Mouse (Mus musculus): ENCODE measurements around the gene Tmem100. TPM values are rescaled to one million over a fixed set of nuclear protein-coding genes. Genes with fewer than 3 reads are reported as not detected.

The Tmem100 gene
- polyA plus RNA-seq, 1 experiment from 2014 or later = 31.1 TPM

- no peaks in the 10 kb centered on the region for H3K9me3 ChIP-seq (ENCODE audit: control insufficient read depth, low read length)
- H3K9ac ChIP-seq (ENCODE audit: low read length) = no peak overlapping the region
- TF ChIP-seq CTCF (IDR thresholded peaks at IDR 0.05; ENCODE audit: low read depth) (no peak), EP300 (optimal IDR thresholded peaks at IDR 0.05) (no peak)
- DNase-seq (ENCODE audit: low spot score) (no peak), ATAC-seq (ENCODE audit: low FRiP score, low TSS enrichment) (no peak)
- no peaks in the 10 kb centered on the region for H3K4me1 ChIP-seq (replicated peaks; ENCODE audit: control insufficient read depth, insufficient read depth)
- 57% methylated on average over 4 of the region's 4 CpGs for WGBS
- H3K4me2 ChIP-seq (replicated peaks; ENCODE audit: low read depth) = no peak overlapping the region
- no peak overlapping the region for H3K4me3 ChIP-seq (ENCODE audit: low read depth, low read length)
- no peaks in the 10 kb centered on the region for H3K36me3 ChIP-seq (ENCODE audit: control insufficient read depth, insufficient read depth, low read length)
- no peaks in the 10 kb centered on the region for H3K27me3 ChIP-seq (ENCODE audit: control insufficient read depth, insufficient read depth, low read length)
- H3K27ac ChIP-seq (replicated peaks) = no peak overlapping the region
Measured at GRCm38 (mm10) chr11:90053820-90054219, 23.7 kb downstream of the Tmem100 start.

- TF ChIP-seq EP300 (optimal IDR thresholded peaks at IDR 0.05) (no peak), CTCF (IDR thresholded peaks at IDR 0.05; ENCODE audit: low read depth) (no peak)
- H3K27me3 ChIP-seq (ENCODE audit: control insufficient read depth, insufficient read depth, low read length) = no peaks in the 10 kb centered on the region
- H3K4me1 ChIP-seq (replicated peaks; ENCODE audit: control insufficient read depth, insufficient read depth) = no peaks in the 10 kb centered on the region
- H3K9me3 ChIP-seq (ENCODE audit: control insufficient read depth, low read length) = no peaks in the 10 kb centered on the region
- WGBS = 20% methylated on average over 7 of the region's 7 CpGs
- H3K4me3 ChIP-seq (ENCODE audit: low read depth, low read length) = no peak overlapping the region
- no peak overlapping the region for H3K9ac ChIP-seq (ENCODE audit: low read length)
- no peak overlapping the region for H3K4me2 ChIP-seq (replicated peaks; ENCODE audit: low read depth)
- H3K27ac ChIP-seq (replicated peaks) = no peak overlapping the region
- ATAC-seq (ENCODE audit: low FRiP score, low TSS enrichment) (peak; percentile 54; the same call in 1 of the 2 replicates), DNase-seq (ENCODE audit: low spot score) (no peak)
- H3K36me3 ChIP-seq (ENCODE audit: control insufficient read depth, insufficient read depth, low read length) = no peaks in the 10 kb centered on the region
Measured at GRCm38 (mm10) chr11:90054401-90054800, 24.3 kb downstream of the Tmem100 start.

GRCm38 (mm10) chr11:90057070-90057469 lies 26.9 kb downstream of the Tmem100 start:
- Histone ChIP-seq H3K4me2 (replicated peaks; ENCODE audit: low read depth) (no peak overlapping the region), H3K36me3 (ENCODE audit: control insufficient read depth, insufficient read depth, low read length) (no peaks in the 10 kb centered on the region), H3K9ac (ENCODE audit: low read length) (no peak overlapping the region), H3K27me3 (ENCODE audit: control insufficient read depth, insufficient read depth, low read length) (no peaks in the 10 kb centered on the region), H3K9me3 (ENCODE audit: control insufficient read depth, low read length) (no peaks in the 10 kb centered on the region), H3K27ac (replicated peaks) (no peak overlapping the region), H3K4me3 (ENCODE audit: low read depth, low read length) (no peak overlapping the region), H3K4me1 (replicated peaks; ENCODE audit: control insufficient read depth, insufficient read depth) (no peaks in the 10 kb centered on the region)
- DNase-seq (ENCODE audit: low spot score) = no peak
- TF ChIP-seq EP300 (optimal IDR thresholded peaks at IDR 0.05) (no peak), CTCF (IDR thresholded peaks at IDR 0.05; ENCODE audit: low read depth) (no peak)
- 41% methylated on average over 2 of the region's 2 CpGs for WGBS
- ATAC-seq (ENCODE audit: low FRiP score, low TSS enrichment) = no peak

GRCm38 (mm10) chr11:90059241-90059640 lies 29.1 kb downstream of the Tmem100 start:
- H3K27ac ChIP-seq (replicated peaks) = no peak overlapping the region
- no peak overlapping the region for H3K4me3 ChIP-seq (ENCODE audit: low read depth, low read length)
- no peaks in the 10 kb centered on the region for H3K27me3 ChIP-seq (ENCODE audit: control insufficient read depth, insufficient read depth, low read length)
- ATAC-seq (ENCODE audit: low FRiP score, low TSS enrichment) = no peak
- H3K4me2 ChIP-seq (replicated peaks; ENCODE audit: low read depth) = no peak overlapping the region
- no peak for DNase-seq (ENCODE audit: low spot score)
- no peak for TF ChIP-seq EP300 (optimal IDR thresholded peaks at IDR 0.05)
- TF ChIP-seq CTCF (IDR thresholded peaks at IDR 0.05; ENCODE audit: low read depth) = 0 out of 2 replicates have a peak, but pooled peaks have one; percentile 11
- H3K9ac ChIP-seq (ENCODE audit: low read length) = no peak overlapping the region
- no peaks in the 10 kb centered on the region for H3K9me3 ChIP-seq (ENCODE audit: control insufficient read depth, low read length)
- H3K4me1 ChIP-seq (replicated peaks; ENCODE audit: control insufficient read depth, insufficient read depth) = no peaks in the 10 kb centered on the region
- H3K36me3 ChIP-seq (ENCODE audit: control insufficient read depth, insufficient read depth, low read length) = no peaks in the 10 kb centered on the region

- no peak overlapping the region for H3K4me3 ChIP-seq (ENCODE audit: low read depth, low read length)
- ATAC-seq (ENCODE audit: low FRiP score, low TSS enrichment) (no peak), DNase-seq (ENCODE audit: low spot score) (no peak)
- TF ChIP-seq EP300 (optimal IDR thresholded peaks at IDR 0.05) (no peak), CTCF (IDR thresholded peaks at IDR 0.05; ENCODE audit: low read depth) (no peak)
- no peak overlapping the region for H3K4me2 ChIP-seq (replicated peaks; ENCODE audit: low read depth)
- WGBS = 70% methylated on average over 3 of the region's 3 CpGs
- H3K9me3 ChIP-seq (ENCODE audit: control insufficient read depth, low read length) = no peaks in the 10 kb centered on the region
- no peaks in the 10 kb centered on the region for H3K36me3 ChIP-seq (ENCODE audit: control insufficient read depth, insufficient read depth, low read length)
- H3K4me1 ChIP-seq (replicated peaks; ENCODE audit: control insufficient read depth, insufficient read depth) = no peaks in the 10 kb centered on the region
- H3K27ac ChIP-seq (replicated peaks) = no peak overlapping the region
- H3K9ac ChIP-seq (ENCODE audit: low read length) = no peak overlapping the region
- no peaks in the 10 kb centered on the region for H3K27me3 ChIP-seq (ENCODE audit: control insufficient read depth, insufficient read depth, low read length)
Measured at GRCm38 (mm10) chr11:90062657-90063056, 32.5 kb downstream of the Tmem100 start.

GRCm38 (mm10) chr11:90066405-90067250 lies 36.5 kb downstream of the Tmem100 start:
- WGBS = 67% methylated on average over 23 of the region's 23 CpGs
- no peak for DNase-seq (ENCODE audit: low spot score)

More at GRCm38 (mm10) chr11:90066405-90067250, 36.5 kb downstream of the Tmem100 start:
- Histone ChIP-seq H3K4me1 (replicated peaks; ENCODE audit: control insufficient read depth, insufficient read depth) (no peaks in the 10 kb centered on the region), H3K9ac (ENCODE audit: low read length) (no peak overlapping the region), H3K27ac (replicated peaks) (no peak overlapping the region), H3K27me3 (ENCODE audit: control insufficient read depth, insufficient read depth, low read length) (no peaks in the 10 kb centered on the region), H3K9me3 (ENCODE audit: control insufficient read depth, low read length) (no peaks in the 10 kb centered on the region), H3K4me2 (replicated peaks; ENCODE audit: low read depth) (no peak overlapping the region), H3K36me3 (ENCODE audit: control insufficient read depth, insufficient read depth, low read length) (no peaks in the 10 kb centered on the region), H3K4me3 (ENCODE audit: low read depth, low read length) (no peak overlapping the region)
- no peak for ATAC-seq (ENCODE audit: low FRiP score, low TSS enrichment)
- no peak for TF ChIP-seq EP300 (optimal IDR thresholded peaks at IDR 0.05)
- TF ChIP-seq CTCF (IDR thresholded peaks at IDR 0.05; ENCODE audit: low read depth) = no peak
